Mouse (Mus musculus): ENCODE data around the gene Pilrb2. TPM values are rescaled to one million over a fixed set of nuclear protein-coding genes. Genes with fewer than 3 reads are reported as not detected.
"Not testable (repeated sequence)": the region's sequence is repeated elsewhere in the genome, so short reads cannot be mapped to it uniquely, and the experiment has no call there.

Gene Pilrb2
- 6.1 and 6.2 TPM in 2 replicates for polyA plus RNA-seq (2015; fragmentation: Nextera tagmentation; extraction: Ambion mirVana)

DNA sequence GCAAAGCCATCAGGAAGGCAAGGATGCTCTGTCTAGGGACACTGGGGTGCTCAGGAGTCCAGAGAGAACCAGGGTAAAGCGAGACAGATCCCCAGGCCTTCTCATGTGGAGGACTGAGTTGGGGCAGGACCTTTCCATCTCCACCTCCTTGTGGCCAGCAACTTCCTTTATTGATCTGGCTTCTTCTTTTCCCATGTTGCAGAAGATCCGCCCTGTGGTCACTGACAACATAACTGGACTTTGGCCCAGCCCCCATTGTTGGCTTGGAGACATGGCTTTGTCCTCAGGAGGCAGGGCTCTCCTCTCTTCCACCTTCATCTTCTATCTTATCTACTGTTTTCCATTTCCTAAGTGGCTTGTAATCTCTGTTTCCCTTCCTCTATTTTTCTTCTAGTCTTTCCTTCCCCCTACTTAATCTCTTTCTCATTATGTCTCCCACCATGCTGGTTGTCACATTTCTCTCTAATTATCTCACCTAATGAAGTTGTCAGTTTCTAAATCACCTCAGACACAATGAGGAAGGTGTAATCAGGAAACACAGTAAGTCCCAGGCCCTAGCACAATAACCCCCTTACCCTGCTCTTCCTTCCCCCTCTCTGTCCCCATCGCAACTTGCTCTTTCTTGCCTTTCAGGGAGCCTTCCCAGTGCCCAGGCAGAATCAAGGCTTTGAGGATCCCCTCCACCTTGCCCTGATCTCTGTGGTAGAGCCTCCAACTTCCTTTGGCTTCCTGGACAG lies at the start of gene Pilrb2:
Gene Pilrb2 (minus strand): TSS at position 172 of the 737 bp plus-strand sequence.
- H3K4me3 ChIP-seq (ENCODE audit: low read depth, low read length); H3K27ac ChIP-seq (ENCODE audit: low read length); H3K27me3 ChIP-seq (replicated peaks; ENCODE audit: insufficient read depth, low read length); DNase-seq (ENCODE audit: low spot score); H3K9ac ChIP-seq (replicated peaks; ENCODE audit: low read depth); H3K9me3 ChIP-seq (ENCODE audit: low read length); ATAC-seq; H3K4me1 ChIP-seq (ENCODE audit: insufficient read depth, low read depth, low read length); H3K36me3 ChIP-seq (ENCODE audit: insufficient read depth, low read length); H3K4me2 ChIP-seq (replicated peaks; ENCODE audit: low read depth, low read length): not testable (repeated sequence)
- 67% methylated on average over 2 of the region's 3 CpGs for WGBS

GRCm38 (mm10) chr5:137915550-137915949 lies 43.9 kb upstream of the Pilrb2 start:
- H3K4me3 ChIP-seq (ENCODE audit: low read depth, low read length): no peak overlapping the region
- H3K27me3 ChIP-seq (replicated peaks; ENCODE audit: insufficient read depth, low read length): no peaks in the 10 kb centered on the region
- H3K4me1 ChIP-seq (ENCODE audit: insufficient read depth, low read depth, low read length): no peaks in the 10 kb centered on the region
- no peak for TF ChIP-seq EP300 (IDR thresholded peaks at IDR 0.05)
- no peak for TF ChIP-seq CTCF (IDR thresholded peaks at IDR 0.05)
- no peak overlapping the region for H3K4me2 ChIP-seq (replicated peaks; ENCODE audit: low read depth, low read length)
- ATAC-seq (no peak), DNase-seq (ENCODE audit: low spot score) (no peak)
- H3K9ac ChIP-seq (replicated peaks; ENCODE audit: low read depth): no peak overlapping the region
- 66% methylated on average over 6 of the region's 6 CpGs for WGBS
- H3K27ac ChIP-seq (ENCODE audit: low read length): no peak overlapping the region
- no peaks in the 10 kb centered on the region for H3K36me3 ChIP-seq (ENCODE audit: insufficient read depth, low read length)
- H3K9me3 ChIP-seq (ENCODE audit: low read length): no peaks in the 10 kb centered on the region

- Histone ChIP-seq H3K27me3 (replicated peaks; ENCODE audit: insufficient read depth, low read length) (no peaks in the 10 kb centered on the region), H3K9ac (replicated peaks; ENCODE audit: low read depth) (no peak overlapping the region), H3K36me3 (ENCODE audit: insufficient read depth, low read length) (no peaks in the 10 kb centered on the region), H3K4me2 (replicated peaks; ENCODE audit: low read depth, low read length) (no peak overlapping the region), H3K27ac (ENCODE audit: low read length) (no peak overlapping the region), H3K4me1 (ENCODE audit: insufficient read depth, low read depth, low read length) (no peaks in the 10 kb centered on the region), H3K4me3 (ENCODE audit: low read depth, low read length) (no peak overlapping the region), H3K9me3 (ENCODE audit: low read length) (no peaks in the 10 kb centered on the region)
- no peak for DNase-seq (ENCODE audit: low spot score)
- TF ChIP-seq CTCF (IDR thresholded peaks at IDR 0.05) (peak; percentile 29), EP300 (IDR thresholded peaks at IDR 0.05) (no peak)
- ATAC-seq: no peak
These were observed 42.9 kb upstream of the Pilrb2 start for GRCm38 (mm10) chr5:137914508-137914907.

- peak; percentile 57; the same call in 1 of the 2 replicates for ATAC-seq
- H3K36me3 ChIP-seq (ENCODE audit: insufficient read depth, low read length): no peaks in the 10 kb centered on the region
- H3K4me2 ChIP-seq (replicated peaks; ENCODE audit: low read depth, low read length): no peak overlapping the region
- H3K4me1 ChIP-seq (ENCODE audit: insufficient read depth, low read depth, low read length): no peaks in the 10 kb centered on the region
- no peaks in the 10 kb centered on the region for H3K9me3 ChIP-seq (ENCODE audit: low read length)
- H3K27me3 ChIP-seq (replicated peaks; ENCODE audit: insufficient read depth, low read length): no peaks in the 10 kb centered on the region
- no peak overlapping the region for H3K4me3 ChIP-seq (ENCODE audit: low read depth, low read length)
- TF ChIP-seq EP300 (IDR thresholded peaks at IDR 0.05) (no peak), CTCF (IDR thresholded peaks at IDR 0.05) (no peak)
- H3K27ac ChIP-seq (ENCODE audit: low read length): no peak overlapping the region
- H3K9ac ChIP-seq (replicated peaks; ENCODE audit: low read depth): no peak overlapping the region
- DNase-seq (ENCODE audit: low spot score): peak; percentile 23
- 60% methylated on average over 3 of the region's 3 CpGs for WGBS
These were observed 38.1 kb upstream of the Pilrb2 start for GRCm38 (mm10) chr5:137909564-137910262.

DNA sequence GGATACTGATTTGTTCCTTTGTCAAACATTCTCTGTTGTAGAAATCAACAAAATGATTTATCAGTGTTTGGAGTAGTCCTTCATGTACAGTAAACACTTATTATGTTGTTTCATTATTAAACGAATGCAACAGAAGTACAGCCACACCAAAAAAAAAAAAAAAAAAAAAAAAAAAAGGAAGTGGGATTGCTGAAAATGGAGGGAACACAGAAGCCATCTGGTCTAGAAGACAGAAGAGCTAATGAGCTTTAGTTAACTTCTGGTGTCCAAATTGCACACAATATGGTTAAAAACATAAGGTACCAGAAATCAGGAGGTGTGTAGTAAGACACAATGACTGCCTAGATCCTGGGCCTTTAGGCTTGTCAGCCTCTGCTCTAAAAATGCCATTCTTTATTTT lies 26.2 kb upstream of the Pilrb2 start:
- ATAC-seq (no peak), DNase-seq (ENCODE audit: low spot score) (no peak)
- no peak overlapping the region for H3K27ac ChIP-seq (ENCODE audit: low read length)
- 44% methylated on average over 1 of the region's 1 CpGs for WGBS
- no peaks in the 10 kb centered on the region for H3K9me3 ChIP-seq (ENCODE audit: low read length)
- no peak overlapping the region for H3K9ac ChIP-seq (replicated peaks; ENCODE audit: low read depth)
- H3K27me3 ChIP-seq (replicated peaks; ENCODE audit: insufficient read depth, low read length): no peaks in the 10 kb centered on the region
- TF ChIP-seq EP300 (IDR thresholded peaks at IDR 0.05): no peak
- no peak for TF ChIP-seq CTCF (IDR thresholded peaks at IDR 0.05)
- no peak overlapping the region for H3K4me2 ChIP-seq (replicated peaks; ENCODE audit: low read depth, low read length)
- H3K4me1 ChIP-seq (ENCODE audit: insufficient read depth, low read depth, low read length): no peaks in the 10 kb centered on the region
- H3K4me3 ChIP-seq (ENCODE audit: low read depth, low read length): no peak overlapping the region
- no peaks in the 10 kb centered on the region for H3K36me3 ChIP-seq (ENCODE audit: insufficient read depth, low read length)

- no peaks in the 10 kb centered on the region for H3K4me1 ChIP-seq (ENCODE audit: insufficient read depth, low read depth, low read length)
- H3K4me2 ChIP-seq (replicated peaks; ENCODE audit: low read depth, low read length): no peak overlapping the region
- no peak overlapping the region for H3K4me3 ChIP-seq (ENCODE audit: low read depth, low read length)
- TF ChIP-seq CTCF (IDR thresholded peaks at IDR 0.05) (peak; percentile 64), EP300 (IDR thresholded peaks at IDR 0.05) (no peak)
- no peak overlapping the region for H3K9ac ChIP-seq (replicated peaks; ENCODE audit: low read depth)
- WGBS: 51% methylated on average over 1 of the region's 1 CpGs
- DNase-seq (ENCODE audit: low spot score) (no peak), ATAC-seq (no peak)
- H3K27ac ChIP-seq (ENCODE audit: low read length): no peak overlapping the region
- no peaks in the 10 kb centered on the region for H3K27me3 ChIP-seq (replicated peaks; ENCODE audit: insufficient read depth, low read length)
- no peaks in the 10 kb centered on the region for H3K9me3 ChIP-seq (ENCODE audit: low read length)
- H3K36me3 ChIP-seq (ENCODE audit: insufficient read depth, low read length): no peaks in the 10 kb centered on the region
These were observed 21.3 kb upstream of the Pilrb2 start for GRCm38 (mm10) chr5:137892954-137893353.
